Mouse (Mus musculus) myocyte (in vitro differentiated cells): Measurements from ENCODE around the gene Creb1. TPM values are rescaled to one million over a fixed set of nuclear protein-coding genes. Genes with fewer than 3 reads are reported as not detected.
A peak's percentile ranks its signal among the peaks of the same experiment; 100 is the strongest.

Source experiments
- H3K27me3 ChIP-seq: one replicate; pipeline ENCODE4 v1.6.1; 2011; ENCODE audit not compliant: control insufficient read depth, insufficient read depth, insufficient read length
- H3K36me3 ChIP-seq: one replicate; pipeline ENCODE4 v1.6.1; 2011; ENCODE audit not compliant: control insufficient read depth, insufficient read depth
- H3K4me2 ChIP-seq: one replicate; pipeline ENCODE4 v1.6.1; 2011; ENCODE audit warnings: low read depth, control low read depth
- H3K4me3 ChIP-seq: one replicate; pipeline ENCODE4 v1.5.1; 2011; ENCODE audit warnings: mild to moderate bottlenecking, control low read depth, moderate library complexity
- H3K79me2 ChIP-seq: one replicate; pipeline ENCODE4 v1.6.1; 2011; ENCODE audit not compliant: control insufficient read depth, insufficient read depth
- H3ac ChIP-seq: one replicate; pipeline ENCODE4 v1.6.1; 2011; ENCODE audit not compliant: control insufficient read depth, insufficient read length
- CEBPB ChIP-seq: IDR thresholded peaks from 2 replicates; pipeline ENCODE4 v1.6.1; 2011; ENCODE audit warnings: mild to moderate bottlenecking, moderate library complexity; ENCODE audit not compliant: poor library complexity, insufficient read depth, severe bottlenecking
- E2F4 ChIP-seq: IDR thresholded peaks from one replicate; pipeline ENCODE4 v1.6.1; 2011; ENCODE audit warnings: mild to moderate bottlenecking, control low read depth, moderate library complexity; ENCODE audit not compliant: insufficient read depth
- MAX ChIP-seq: IDR thresholded peaks from one replicate; pipeline ENCODE4 v1.6.1; 2011; ENCODE audit warnings: low read depth, mild to moderate bottlenecking, control low read depth
- MYOD1 ChIP-seq, 3 experiments: IDR thresholded peaks; one replicate each; pipeline ENCODE4 v1.6.1; 2011; ENCODE audit warnings: control low read depth in 2 of 3, low read depth in 2 of 3, mild to moderate bottlenecking in 2 of 3, moderate library complexity in 1 of 3; ENCODE audit not compliant: insufficient read length in 2 of 3, control insufficient read depth in 1 of 3
- MYOG ChIP-seq, 3 experiments: IDR thresholded peaks; one replicate each; pipeline ENCODE4 v1.6.1; 2011; ENCODE audit warnings: control low read depth in 2 of 3, low read depth in 2 of 3, mild to moderate bottlenecking in 2 of 3; ENCODE audit not compliant: insufficient read length in 2 of 3, control insufficient read depth in 1 of 3, insufficient read depth in 1 of 3
- POLR2A ChIP-seq: IDR thresholded peaks from one replicate; pipeline ENCODE4 v1.6.1; 2011; ENCODE audit warnings: low read depth, mild to moderate bottlenecking, control low read depth, moderate library complexity; ENCODE audit not compliant: insufficient read length
- POLR2AphosphoS2 ChIP-seq: IDR thresholded peaks from one replicate; pipeline ENCODE4 v1.6.1; 2011; ENCODE audit warnings: low read depth, control low read depth; ENCODE audit not compliant: insufficient read length
- REST ChIP-seq: IDR thresholded peaks from one replicate; pipeline ENCODE4 v1.6.1; 2011; ENCODE audit warnings: mild to moderate bottlenecking, control low read depth, moderate library complexity; ENCODE audit not compliant: insufficient read depth, insufficient read length
- SRF ChIP-seq: IDR thresholded peaks from one replicate; pipeline ENCODE4 v1.6.1; 2011; ENCODE audit warnings: low read depth; ENCODE audit not compliant: control insufficient read depth, insufficient read length
- TCF12 ChIP-seq: IDR thresholded peaks from one replicate; pipeline ENCODE4 v1.6.1; 2011; ENCODE audit warnings: mild to moderate bottlenecking, control low read depth; ENCODE audit not compliant: poor library complexity, insufficient read depth, severe bottlenecking
- TCF3 ChIP-seq: IDR thresholded peaks from one replicate; pipeline ENCODE4 v1.6.1; 2011; ENCODE audit warnings: low read depth, control low read depth; ENCODE audit not compliant: insufficient read length
- USF1 ChIP-seq: IDR thresholded peaks from one replicate; pipeline ENCODE4 v1.6.1; 2011; ENCODE audit warnings: low read depth, mild to moderate bottlenecking, control low read depth, moderate library complexity
- polyA plus RNA-seq: library from polyadenylated mRNA; unstranded; fragments of >200 nt; fragmentation: generic; extraction: Trizol; gene quantifications from one replicate; pipeline ENCODE4 v1.2.1, GENCODE M21; 2012; ENCODE audit warnings: missing spikeins

The Creb1 gene
- polyA plus RNA-seq, 1 experiment = 9.6 TPM

DNA sequence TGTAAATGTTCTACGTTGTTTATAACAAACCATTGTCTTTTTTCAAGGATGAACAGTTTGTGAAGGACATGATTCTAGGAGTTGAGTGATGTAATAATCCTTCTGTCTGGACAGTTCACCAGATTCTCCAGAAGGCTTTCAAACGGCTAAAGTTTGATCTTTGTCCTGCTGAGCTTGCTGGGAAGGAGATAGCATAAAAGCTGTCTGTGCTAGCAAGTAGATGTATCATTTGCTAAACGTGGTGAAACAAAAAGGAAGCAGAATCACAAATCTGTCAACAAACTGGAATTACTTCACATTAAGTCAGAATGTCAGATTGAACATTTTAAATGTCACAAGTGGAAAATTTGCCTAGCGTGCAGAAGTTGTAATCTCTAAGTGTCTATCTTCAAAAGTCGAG is 66.5 kb downstream of the Creb1 start:
- Histone ChIP-seq H3ac (no peak overlapping the region), H3K4me3 (no peak overlapping the region), H3K36me3 (peaks cover 19% of the 10 kb centered on the region), H3K79me2 (peaks cover 15% of the 10 kb centered on the region), H3K27me3 (no peaks in the 10 kb centered on the region), H3K4me2 (no peak overlapping the region)
- TF ChIP-seq POLR2A (no peak), MYOG (IDR thresholded peaks at IDR 0.05; ENCODE audit: control insufficient read depth in 1 of 3, insufficient read depth in 1 of 3, insufficient read length in 2 of 3, low read depth in 2 of 3) (no peak), E2F4 (no peak), POLR2AphosphoS2 (no peak), TCF3 (no peak), MAX (no peak), REST (no peak), MYOD1 (IDR thresholded peaks at IDR 0.05; ENCODE audit: control insufficient read depth in 1 of 3, insufficient read length in 2 of 3, low read depth in 2 of 3) (no peak), USF1 (no peak), SRF (no peak), TCF12 (no peak), CEBPB (no peak)

DNA sequence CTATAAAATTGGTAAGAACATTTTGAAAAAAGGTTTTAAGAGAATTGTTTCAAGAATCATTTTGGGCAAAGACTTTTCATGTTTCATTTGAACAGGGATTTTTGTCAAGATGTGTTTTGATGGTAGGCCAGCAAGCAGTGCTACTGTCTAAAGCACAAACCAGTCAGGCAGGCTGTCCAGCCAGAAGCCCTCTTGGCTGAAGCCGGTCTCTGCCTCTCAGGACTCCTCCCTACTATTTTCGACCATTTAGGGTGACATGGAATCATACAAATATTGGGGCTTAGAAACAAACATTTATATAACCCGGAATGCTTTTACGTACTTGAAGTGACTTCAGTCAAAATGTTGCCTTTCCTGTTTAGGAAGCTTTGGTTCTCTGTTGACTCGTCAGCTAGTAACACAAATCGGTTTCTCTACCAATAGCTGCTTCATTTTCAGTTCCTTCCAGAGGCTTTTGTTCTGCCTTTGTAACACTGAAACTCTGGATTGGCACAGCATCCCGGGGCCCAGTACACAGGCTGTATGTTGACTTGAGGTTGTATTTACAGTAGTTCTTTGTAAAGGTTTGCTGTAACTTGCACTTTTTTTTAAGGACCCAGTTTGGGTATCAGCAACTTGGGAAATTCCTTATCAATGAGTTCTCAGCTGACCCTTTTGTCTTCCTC is 68.1 kb downstream of the Creb1 start:
- H3K27me3 ChIP-seq = no peaks in the 10 kb centered on the region

DNA sequence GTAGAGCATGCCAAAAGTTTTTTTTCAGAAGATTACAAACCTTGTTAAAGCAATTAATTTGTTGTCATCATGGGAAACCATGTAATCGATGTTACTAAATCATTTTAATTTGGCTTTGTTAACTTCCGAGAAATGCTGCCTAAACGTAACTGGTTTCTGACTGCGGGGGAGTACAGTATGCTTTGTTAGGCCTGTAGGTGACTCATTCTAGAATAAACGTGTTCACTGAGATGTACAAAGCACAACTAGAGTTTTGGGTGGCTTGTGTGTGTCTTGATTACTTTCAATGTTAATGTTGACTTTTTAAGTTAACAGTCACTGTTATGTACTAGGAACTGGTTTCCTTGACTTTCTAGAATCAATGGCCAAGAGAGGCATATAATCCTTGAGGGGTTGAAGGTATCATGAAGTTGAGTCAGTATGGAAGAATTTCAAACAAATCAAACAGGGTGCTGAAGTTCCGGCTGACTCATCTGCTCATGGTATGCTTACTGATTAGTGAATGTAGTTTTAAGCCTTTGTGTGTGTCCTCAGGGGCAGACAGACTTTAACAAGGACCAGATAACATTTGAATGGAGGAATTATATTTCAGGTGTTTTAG is 68.9 kb downstream of the Creb1 start:
- Histone ChIP-seq H3K27me3 (no peaks in the 10 kb centered on the region), H3ac (no peak overlapping the region), H3K4me3 (no peak overlapping the region), H3K79me2 (peaks cover 34% of the 10 kb centered on the region), H3K4me2 (peak overlapping the region; percentile 54), H3K36me3 (peaks cover 31% of the 10 kb centered on the region)
- TF ChIP-seq TCF3 (no peak), REST (no peak), MYOG (IDR thresholded peaks at IDR 0.05; ENCODE audit: control insufficient read depth in 1 of 3, insufficient read depth in 1 of 3, insufficient read length in 2 of 3, low read depth in 2 of 3) (no peak), POLR2A (no peak), MYOD1 (IDR thresholded peaks at IDR 0.05; ENCODE audit: control insufficient read depth in 1 of 3, insufficient read length in 2 of 3, low read depth in 2 of 3) (no peak), CEBPB (no peak), E2F4 (no peak), MAX (no peak), POLR2AphosphoS2 (no peak), TCF12 (no peak), USF1 (no peak), SRF (no peak)

More for the DNA sequence above, 68.1 kb downstream of the Creb1 start:
- Histone ChIP-seq H3K4me2 (peak overlapping the region; percentile 54), H3K4me3 (no peak overlapping the region), H3ac (no peak overlapping the region), H3K79me2 (peaks cover 26% of the 10 kb centered on the region), H3K36me3 (peaks cover 25% of the 10 kb centered on the region)
- TF ChIP-seq POLR2A (no peak), POLR2AphosphoS2 (no peak), SRF (no peak), USF1 (no peak), TCF3 (no peak), REST (no peak), CEBPB (no peak), MYOD1 (IDR thresholded peaks at IDR 0.05; ENCODE audit: control insufficient read depth in 1 of 3, insufficient read length in 2 of 3, low read depth in 2 of 3) (no peak), MAX (no peak), MYOG (IDR thresholded peaks at IDR 0.05; ENCODE audit: control insufficient read depth in 1 of 3, insufficient read depth in 1 of 3, insufficient read length in 2 of 3, low read depth in 2 of 3) (no peak), E2F4 (no peak), TCF12 (no peak)

DNA sequence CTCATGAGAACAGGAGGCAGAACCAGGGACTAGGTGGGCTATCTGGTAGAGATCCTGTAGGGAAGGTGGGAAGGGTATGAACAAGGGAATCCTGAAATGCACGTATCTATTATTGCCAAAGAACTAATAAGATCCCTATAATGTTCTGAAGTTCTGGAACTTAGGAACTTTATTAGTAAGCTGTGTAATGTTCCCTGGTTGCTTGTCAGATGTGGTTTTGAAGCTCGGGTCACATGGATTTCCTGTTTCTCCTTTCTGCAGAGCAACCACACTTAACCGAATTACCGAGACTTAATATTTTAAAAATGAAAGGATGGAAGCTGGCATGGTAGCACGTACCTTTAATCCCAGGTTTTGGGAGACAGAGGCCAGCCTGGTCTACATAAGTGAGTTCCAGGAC is 70.9 kb downstream of the Creb1 start:
- peaks cover 47% of the 10 kb centered on the region for H3K36me3 ChIP-seq
- no peak overlapping the region for H3K4me2 ChIP-seq
- H3K27me3 ChIP-seq = no peaks in the 10 kb centered on the region
- no peak for TF ChIP-seq USF1
- H3K79me2 ChIP-seq = peaks cover 36% of the 10 kb centered on the region
- no peak overlapping the region for H3ac ChIP-seq
- no peak overlapping the region for H3K4me3 ChIP-seq

DNA sequence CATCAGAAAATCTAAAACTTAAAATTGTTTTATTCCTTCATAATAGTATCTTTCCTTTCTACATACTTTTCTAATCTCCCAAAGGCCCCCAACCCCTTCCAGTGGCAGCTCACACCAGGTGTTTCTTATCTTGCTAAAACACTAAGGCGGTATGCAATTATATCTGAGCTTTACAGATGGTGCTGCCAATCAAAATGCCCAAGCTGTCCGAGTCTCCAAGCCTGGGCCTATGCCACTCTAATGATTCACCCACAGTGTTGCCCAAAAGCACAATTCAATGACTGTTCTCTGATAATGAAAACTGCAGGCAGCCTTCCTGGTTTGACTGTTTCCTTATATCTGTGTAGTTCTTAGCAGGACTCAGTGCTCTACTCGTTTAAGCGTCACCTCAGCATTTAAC is 76.7 kb downstream of the Creb1 start:
- H3ac ChIP-seq = no peak overlapping the region
- peak; percentile 77 for TF ChIP-seq TCF12
- no peak for TF ChIP-seq USF1
- no peak for TF ChIP-seq REST
- peak; percentile 97 to 99 (median 97) for TF ChIP-seq MYOD1 (IDR thresholded peaks at IDR 0.05; ENCODE audit: control insufficient read depth in 1 of 3, insufficient read length in 2 of 3, low read depth in 2 of 3)
- peak in 2 of 3 experiments; percentile 28 to 34 for TF ChIP-seq MYOG (IDR thresholded peaks at IDR 0.05; ENCODE audit: control insufficient read depth in 1 of 3, insufficient read depth in 1 of 3, insufficient read length in 2 of 3, low read depth in 2 of 3)
- TF ChIP-seq E2F4 = no peak
- peak; percentile 37 for TF ChIP-seq POLR2AphosphoS2
- peaks cover 35% of the 10 kb centered on the region for H3K36me3 ChIP-seq
- H3K79me2 ChIP-seq = peaks cover 54% of the 10 kb centered on the region
- H3K4me2 ChIP-seq = peak overlapping the region; percentile 86
- no peak overlapping the region for H3K4me3 ChIP-seq
- no peaks in the 10 kb centered on the region for H3K27me3 ChIP-seq
